Mouse (Mus musculus) granulocyte monocyte progenitor cell, adult 5-6 weeks (primary cell): ENCODE data around the gene Map2k6. TPM values are rescaled to one million over a fixed set of nuclear protein-coding genes. Genes with fewer than 3 reads are reported as not detected.

Experiments used
- ATAC-seq: replicated peaks from 2 replicates; pipeline ENCODE4 v1.8.0; 2016; ENCODE audit warnings: mild to moderate bottlenecking, moderate TSS enrichment, inconsistent platforms; ENCODE audit not compliant: poor library complexity, severe bottlenecking
- total RNA-seq, 2 experiments: library from RNA; stranded (forward) in 1 of 2; stranded (reverse) in 1 of 2; fragments of 200-712, 200-1000 nt in 1 of 2; fragments of >200 nt in 1 of 2; fragmentation: Nextera tagmentation in 1 of 2; gene quantifications; 2 replicates each; pipeline ENCODE4 v1.2.3; 2014 to 2017

Map2k6 gene
- total RNA-seq, 2 experiments from 2014 or later, result 10.1 to 18.8 TPM

DNA sequence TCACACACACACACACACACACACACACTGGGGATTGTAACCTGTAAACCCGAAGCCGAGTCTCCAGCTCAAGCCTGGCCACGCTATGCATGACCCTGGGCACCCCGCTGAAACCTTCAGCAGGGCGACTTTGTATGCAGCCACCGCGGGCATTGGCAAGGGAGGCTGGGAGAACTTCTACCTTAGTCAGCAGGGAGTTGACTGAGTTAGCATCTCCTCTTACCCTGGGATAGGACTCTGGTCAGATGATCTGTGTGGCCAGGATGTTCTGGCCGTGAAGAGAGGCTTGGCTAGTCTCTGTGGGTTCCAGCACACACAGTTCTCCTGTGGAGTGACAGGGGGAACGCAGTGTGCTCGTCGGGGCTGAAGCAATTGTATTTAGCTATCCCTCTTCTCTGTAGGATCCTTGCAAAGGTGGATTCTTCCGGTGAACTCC lies 49.8 kb downstream of the Map2k6 start:
- ATAC-seq, result peak; percentile 40

DNA sequence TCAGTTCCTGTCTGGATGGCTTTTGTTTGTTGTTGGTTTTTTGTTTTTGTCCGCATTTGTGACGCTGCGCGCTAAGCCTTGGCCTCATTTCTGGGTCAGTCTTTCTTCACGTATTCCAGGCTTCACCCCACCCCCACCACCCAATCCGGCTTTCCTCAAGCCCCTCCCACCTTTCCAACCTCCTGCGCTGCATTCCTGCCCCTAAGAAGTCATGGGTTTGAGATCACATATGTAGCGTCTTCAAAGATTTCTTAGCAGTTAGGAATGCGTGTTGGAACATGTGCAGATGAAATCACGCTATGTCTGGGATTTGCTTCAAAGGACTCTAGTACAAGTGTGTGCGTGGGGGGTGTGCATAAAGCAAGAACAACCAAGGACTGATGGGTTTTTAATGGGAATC lies 50.3 kb downstream of the Map2k6 start:
- ATAC-seq, result no peak

DNA sequence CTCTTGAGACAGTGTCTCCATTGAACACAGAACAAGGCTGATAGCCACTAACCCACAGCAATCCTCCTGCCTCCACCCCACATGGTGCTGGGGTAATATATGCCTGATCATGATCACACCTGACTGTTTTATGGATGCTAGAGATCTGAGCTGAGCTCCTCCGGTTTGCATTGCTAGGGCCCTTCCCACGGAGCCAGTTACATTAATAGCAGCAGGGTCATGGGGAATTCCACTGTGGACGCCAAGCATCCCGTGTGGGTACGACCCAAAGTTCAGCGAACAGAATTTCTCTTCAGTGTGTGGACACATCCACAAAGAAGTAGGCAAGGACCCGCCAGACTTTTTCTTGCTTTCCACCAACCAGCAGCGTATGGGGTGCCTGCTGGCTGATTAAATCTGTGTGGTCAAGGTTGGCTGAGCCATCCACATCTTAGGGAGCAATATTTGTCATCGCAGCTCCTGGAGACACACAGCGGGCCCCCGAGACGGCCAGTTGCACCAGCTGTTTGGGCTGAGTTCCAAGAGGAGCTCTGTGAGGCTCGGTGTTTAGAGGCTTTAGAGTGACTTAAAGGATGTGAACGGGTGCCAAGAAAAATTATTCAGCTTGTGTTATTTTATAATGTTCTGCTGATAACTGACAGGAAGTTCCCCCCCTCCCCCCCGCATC lies 51.3 kb downstream of the Map2k6 start:
- no peak for ATAC-seq

DNA sequence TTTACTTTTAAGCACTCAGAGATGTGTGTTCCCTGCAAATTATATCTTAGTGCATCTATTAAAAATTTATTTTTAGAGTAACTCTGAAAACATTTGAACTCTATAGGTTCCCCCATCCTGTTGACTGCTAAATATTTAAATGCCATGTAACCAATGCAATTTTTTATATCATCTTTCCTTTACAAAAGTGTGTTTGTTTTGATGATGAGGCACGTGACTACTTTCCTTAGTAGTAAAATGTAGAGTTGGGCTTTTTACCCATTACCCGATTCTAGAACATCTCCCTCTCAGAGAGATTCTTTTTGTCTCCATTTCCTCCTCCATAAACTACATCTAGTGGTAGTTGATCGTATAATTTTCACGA lies 51.8 kb downstream of the Map2k6 start:
- ATAC-seq, result no peak

DNA sequence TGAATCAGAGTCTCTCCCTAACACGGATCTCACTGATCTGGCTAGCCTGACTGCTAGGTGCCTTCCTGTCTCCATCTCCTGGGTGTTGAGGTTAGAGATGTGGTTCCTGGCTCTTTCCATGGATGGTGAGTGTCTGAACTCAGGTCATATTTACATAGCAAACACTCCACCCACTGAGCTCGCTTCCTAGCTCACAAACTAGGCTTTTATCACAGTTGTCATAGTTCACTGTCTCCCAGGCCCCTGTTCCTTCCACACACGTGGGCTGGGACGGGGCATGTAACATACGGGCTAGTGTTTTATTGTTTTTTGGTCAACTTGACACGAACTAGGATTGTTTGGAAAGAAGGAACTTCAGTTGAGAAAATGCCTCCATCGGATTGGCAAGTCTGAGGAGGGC lies 52.7 kb downstream of the Map2k6 start:
- no peak for ATAC-seq

DNA sequence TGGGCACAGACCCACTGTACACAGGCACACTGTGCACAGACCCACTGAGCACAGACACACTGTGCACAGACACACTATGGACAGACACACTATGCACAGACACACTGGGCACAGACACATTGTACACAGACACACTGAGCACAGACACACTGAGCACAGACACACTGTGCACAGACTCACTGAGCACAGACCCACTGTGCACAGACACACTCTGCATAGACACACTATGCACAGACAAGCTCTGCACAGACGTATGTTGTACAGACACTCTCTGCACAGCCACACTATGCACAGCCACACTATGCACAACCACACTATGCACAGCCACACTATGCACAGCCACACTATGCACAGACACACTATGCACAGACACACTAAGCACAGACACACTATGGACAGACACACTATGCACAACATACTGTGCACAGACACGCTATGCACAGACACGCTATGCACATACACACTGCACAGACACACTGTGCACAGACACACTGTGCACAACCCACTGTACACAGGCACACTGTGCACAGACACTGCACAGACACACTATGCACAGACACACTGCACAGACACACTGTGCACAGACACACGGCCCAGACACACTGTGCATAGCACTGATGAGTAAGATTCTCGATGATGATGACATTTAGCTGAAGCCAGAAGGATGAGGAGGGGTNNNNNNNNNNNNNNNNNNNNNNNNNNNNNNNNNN lies 54.7 kb downstream of the Map2k6 start:
- no peak for ATAC-seq

DNA sequence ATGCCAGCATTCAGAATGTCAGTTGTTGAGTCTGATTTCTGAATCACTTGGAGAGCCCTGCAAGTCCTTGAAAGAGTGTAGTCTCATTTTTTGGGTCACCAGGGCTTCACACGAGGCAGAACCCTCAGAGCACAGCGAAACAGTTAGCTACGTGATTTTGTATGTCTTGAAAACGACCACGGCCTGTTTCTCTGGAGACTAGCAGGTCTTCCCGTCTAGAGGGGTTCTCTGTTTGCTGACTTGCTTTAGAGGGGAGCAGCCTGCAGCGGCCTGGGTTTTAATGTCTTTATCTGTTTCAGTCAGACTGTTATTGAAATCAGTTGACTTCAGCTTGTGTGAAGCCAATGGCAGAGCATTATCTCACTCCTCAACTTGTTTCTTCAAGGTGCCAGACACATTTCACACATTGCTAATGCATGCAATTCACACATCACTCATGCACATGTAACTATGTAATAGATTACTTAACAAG lies 58.6 kb downstream of the Map2k6 start:
- ATAC-seq, result no peak

DNA sequence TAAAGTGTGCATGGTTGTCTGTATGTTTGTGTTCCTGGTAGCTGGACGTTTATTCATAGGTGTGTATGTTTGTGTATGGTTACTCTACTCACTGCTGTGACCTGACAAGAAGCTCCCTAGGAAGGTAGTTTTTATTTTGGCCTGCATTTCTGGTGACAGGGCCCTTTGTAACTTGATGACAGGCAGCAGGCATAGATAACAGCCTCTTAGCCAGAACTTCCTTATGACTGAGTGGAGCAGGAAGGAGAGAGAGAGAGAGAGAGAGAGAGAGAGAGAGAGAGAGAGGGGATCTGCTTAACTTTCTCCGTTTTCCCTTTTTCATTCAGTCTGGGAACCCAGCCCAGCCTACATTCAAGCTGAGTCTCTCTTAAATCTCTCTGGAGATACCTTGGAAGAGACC lies 61.6 kb downstream of the Map2k6 start:
- ATAC-seq, result no peak

DNA sequence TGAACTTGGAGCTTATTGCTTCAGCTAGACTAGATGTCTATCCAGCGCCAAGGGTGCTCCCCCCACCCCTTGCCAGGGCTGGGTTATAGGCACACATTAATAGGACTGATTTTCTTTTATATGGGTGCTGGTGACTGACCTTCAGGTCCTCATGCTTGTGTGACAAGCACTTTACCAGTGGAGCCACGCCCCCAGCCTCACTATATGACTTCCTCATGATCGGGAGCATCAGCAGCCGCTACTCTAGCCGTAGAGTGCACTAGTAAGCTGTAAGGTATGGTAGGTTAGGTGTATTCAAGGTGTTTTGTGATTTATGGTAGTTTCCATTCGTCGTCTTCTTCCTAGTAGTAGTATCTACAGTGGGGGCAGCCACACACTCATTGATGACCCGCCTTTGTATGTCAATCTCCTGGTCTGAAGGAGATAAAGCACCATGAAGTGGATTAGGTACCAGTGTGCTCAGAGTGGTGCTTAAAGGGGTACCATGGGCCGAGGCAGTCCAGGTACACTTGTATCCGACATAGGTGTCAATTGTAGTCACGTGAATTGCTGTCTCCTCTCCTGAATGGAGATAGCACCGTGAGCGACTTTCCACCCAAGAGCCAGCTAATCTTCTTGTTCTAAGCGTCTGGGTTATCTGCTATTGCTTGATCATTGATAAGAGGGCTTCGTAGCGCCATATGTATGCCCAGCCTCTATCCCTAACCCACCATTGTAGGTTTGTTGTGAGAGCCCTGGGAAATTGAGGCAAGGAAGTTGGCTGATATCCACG lies 62.8 kb downstream of the Map2k6 start:
- no peak for ATAC-seq

DNA sequence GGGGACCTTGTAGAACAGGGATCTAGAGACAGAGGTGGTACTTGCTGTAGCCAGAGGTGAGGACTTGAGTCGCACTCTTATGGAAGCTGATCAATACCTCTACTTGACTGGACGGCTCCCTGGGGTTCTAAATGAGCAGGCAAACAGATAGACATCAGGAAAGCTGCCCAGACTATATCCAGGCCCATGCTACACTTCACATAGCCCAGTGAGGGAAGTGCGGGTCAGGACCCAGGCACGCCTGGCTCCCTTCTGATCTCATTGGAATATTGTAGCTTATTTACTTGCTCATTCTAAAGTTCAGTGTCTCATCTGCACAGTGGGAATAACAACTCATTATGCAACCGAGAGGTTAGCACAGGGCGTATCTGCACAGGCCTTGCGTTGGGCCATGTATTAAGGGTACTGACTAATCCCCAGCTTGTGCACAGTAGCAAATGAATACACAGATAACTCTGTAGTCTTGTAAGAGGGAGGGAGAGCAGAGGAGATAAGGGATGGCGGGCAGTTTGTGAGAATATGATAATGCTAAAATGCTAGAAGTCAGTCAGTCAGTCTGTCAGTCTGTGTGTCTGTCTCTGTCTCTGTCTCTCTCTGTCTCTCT lies 64.2 kb downstream of the Map2k6 start:
- ATAC-seq, result 0 out of 2 replicates have a peak, but pooled peaks have one; percentile 28

DNA sequence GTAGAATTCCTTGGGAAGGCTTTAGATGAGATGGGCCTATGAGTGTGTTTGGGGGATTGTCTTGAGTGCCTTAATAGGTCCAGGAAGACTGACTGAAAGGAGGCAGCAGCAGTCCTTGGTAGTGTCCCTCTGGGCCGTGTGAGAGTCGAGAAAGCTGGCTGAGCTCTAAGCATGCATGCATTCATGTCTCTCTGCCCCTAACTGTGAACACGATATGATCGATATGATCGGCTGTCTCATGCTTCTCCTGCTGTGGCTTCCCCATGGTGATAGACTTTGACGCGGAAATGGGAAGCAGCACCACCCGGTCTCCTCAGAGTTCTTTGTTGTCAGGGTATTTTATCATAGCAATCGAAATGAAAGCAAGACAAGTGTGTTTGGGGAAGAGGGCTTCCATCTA lies 64.9 kb downstream of the Map2k6 start:
- ATAC-seq, result peak; percentile 70

DNA sequence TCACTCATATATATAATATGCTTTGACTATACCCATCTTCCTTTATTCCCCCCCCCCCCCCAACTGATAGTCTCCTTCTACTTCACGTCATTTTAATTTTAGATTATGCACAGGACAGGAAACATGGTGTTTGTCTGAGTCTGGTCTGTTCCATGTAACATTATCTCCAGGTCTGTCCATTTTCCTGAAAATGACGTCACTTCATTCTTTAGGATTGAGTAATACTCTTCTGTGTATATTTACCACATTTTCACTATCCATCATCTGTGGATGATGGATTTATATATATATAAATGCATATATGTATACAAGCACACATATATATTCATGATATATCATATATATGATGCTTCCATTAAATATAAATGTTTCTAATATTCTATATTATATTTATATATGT lies 70.1 kb downstream of the Map2k6 start:
- no peak for ATAC-seq

DNA sequence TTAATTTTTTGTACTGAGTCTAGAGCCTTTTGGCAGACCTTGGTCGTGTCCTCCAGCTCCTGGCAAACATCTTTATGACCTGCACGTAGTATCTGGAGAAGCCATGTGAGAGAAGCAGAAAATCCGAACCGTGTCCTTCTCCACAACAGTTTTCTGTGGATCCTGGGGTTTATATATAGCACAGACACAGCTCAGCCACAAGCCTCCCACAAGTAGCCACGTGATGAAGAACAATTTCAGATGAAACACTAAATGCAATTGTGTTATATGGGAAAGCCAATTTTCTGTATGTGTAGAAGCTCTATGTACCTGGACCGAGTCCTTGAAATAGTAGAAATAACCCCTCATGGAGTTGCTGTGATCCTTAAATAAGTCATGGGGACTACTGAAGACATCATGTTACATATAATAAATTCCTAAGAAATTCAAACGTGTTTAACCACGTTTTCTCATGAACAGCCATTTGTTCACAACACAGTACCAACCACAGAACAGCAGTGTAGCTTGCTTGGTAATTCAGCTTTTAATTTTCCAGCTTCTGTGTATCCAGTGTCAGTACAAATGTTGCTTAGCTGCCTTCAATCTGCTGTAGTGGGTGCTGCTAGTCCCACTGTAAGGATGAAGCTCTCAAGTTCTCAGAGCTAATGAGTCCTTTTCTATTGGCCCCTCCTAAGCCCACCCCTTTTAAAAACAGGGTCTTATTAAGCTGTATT lies 71.8 kb downstream of the Map2k6 start:
- no peak for ATAC-seq

DNA sequence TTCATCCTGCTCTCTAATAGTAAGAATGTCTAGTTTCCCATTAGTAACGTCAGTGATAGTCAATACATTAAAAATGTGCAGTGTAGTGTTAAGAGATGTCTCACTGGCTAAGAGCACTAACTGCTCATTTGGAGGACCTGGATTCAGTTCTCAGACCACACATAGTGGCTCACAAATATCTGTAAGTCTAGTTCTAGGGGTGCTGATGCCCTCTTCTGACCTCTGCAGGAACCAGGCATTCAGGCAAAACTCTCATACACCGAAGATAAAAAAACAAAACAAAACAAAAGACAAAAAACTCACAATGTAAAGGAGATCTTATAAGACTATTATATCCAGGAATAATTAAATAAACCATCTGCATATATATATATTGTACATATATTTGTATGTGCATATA lies 72.4 kb downstream of the Map2k6 start:
- ATAC-seq, result no peak

DNA sequence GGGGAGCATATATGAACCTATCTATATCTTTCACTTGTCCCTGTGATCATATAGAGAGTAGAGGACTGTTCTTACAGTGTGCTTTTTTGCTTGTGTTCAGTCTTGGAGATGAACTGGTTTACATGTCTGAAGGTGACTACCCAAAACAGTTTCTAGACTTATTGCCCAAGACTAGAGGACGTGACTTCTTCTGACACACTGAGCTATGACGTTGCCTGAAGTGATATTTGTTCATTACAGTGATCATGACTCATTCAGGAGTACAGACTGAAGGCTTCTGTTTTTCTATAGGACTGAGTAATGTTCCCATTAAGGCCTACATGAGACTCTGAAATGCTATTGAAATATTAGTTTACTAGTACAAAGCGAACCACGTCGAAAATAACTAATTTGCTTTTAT lies 73.2 kb downstream of the Map2k6 start:
- peak; percentile 52 for ATAC-seq

DNA sequence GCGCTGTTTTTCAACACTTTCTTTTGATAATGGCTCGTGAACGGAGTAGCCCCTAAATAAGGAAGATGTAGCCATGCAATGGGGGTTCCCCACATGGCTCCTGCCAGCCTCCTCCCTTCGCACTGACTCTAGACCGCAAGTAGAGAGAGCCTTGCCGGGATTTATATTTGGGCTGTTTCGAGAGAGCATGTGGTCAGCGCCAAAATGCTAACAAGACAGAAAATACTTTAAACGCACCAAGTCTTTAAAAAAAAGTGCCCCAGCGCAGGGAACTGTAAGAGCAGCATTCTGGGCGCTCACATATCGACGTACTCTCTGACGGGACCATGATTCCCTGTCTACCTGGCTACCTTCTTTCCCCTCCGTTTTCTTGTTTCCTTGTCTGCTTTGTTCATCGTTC lies 74.6 kb downstream of the Map2k6 start:
- no peak for ATAC-seq

DNA sequence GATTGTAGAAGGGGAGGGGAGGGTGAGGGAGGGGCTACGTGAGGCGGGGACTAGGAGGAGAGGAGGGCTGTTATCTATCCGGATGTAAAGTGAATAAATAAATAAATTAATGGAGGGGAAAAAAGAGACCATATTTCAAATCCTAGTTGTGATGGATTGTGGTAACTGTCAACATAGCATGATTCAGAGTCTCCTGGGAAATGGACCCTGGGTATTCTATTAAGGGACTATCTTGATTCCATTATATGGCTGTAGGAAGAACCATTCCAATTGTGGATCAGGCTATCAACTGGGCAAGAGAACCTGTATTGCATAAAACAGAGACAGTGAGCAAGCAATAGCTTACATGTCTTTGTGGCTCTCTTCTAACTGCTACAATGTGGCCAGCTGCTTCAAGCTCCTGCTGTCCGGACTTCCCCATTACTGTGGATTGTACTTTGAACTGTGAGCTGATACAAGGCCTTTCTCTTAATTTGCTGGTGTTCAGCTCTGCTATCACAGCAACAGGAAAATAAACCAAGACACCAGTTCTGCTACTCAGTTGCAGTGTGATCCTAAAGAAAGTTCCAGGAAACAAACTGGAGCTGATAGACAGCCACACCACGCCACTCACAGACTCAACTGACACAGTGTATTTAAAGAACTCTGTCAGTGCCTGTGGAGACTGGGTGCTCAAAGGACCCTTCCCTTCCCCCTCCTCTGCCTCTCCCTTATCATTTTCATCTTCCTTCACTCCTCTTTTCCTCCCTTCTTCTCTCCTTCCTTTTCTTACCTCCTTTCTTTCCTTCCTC lies 77.6 kb downstream of the Map2k6 start:
- peak; percentile 72 for ATAC-seq

DNA sequence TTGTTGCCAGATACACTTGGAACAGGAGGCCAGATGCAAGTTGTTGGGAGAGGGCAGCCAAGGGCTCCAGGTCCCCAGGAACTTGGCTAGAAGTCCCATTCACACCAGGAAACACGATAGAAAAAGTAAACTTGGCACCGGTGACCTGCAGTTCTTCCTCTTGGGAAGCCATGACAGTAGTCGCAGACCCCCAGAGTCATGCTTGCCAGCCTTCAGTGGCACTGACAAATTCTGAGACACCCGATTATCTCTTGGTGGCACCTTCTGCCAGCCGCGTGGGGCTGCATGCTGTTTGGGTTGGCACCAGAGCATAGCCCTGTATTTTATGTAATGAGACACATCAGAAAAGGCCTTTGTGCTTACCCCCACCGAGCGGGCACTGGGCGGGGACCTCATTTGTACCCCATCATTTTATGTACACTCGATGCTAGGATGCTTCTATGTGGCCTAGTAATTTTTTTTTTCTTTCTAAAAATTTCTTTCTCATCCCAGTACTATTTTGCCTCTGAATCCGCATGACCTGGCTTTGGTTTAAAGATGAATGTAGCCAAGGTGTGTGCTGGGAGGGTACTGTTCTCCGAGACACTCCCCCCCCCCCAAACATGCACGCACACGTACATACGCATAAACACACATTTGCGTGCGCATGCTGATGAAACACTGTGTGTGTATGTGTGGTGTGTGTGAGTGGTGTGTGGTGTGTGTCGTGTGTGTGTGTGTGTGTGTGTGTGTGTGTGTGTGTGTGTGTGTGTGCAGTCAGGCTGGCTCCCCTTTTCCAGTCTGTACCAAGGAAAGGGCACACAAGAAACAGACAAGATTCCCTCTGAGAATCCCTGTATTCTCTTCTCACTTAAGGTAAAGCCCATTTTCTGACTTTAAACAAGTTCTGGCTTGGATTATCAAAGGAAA lies 79.3 kb downstream of the Map2k6 start:
- no peak for ATAC-seq
